Mouse (Mus musculus) embryonic facial prominence, embryonic 14.5 days (tissue): ENCODE data around the gene Map4k4. TPM values are rescaled to one million over a fixed set of nuclear protein-coding genes. Genes with fewer than 3 reads are reported as not detected.

ENCODE experiments used
- ATAC-seq: fragments of 200-750 bp; cut with Nextera tagmentation; 2 replicates; pipeline ENCODE4 v1.8.0; 2017; ENCODE audit warnings: low read depth, moderate number of reproducible peaks, moderate TSS enrichment
- DNase-seq: peaks from one replicate; pipeline ENCODE4 v3.0.0-alpha.2; 2015; ENCODE audit warnings: low spot score
- H3K27ac ChIP-seq: fragments of 300-500 bp; sonication (generic); replicated peaks from 2 replicates; pipeline ENCODE4 v1.5.1; 2014; ENCODE audit warnings: low read depth, mild to moderate bottlenecking, low read length, moderate library complexity
- H3K27me3 ChIP-seq: fragments of 300-500 bp; sonication (generic); replicated peaks from 2 replicates; pipeline ENCODE4 v1.6.1; 2014; ENCODE audit warnings: low read length; ENCODE audit not compliant: control insufficient read depth, insufficient read depth
- H3K36me3 ChIP-seq: fragments of 300-500 bp; sonication (generic); 2 replicates; pipeline ENCODE4 v1.6.1; 2014; ENCODE audit warnings: low read length, mixed read lengths; ENCODE audit not compliant: control insufficient read depth, insufficient read depth
- H3K4me1 ChIP-seq: fragments of 300-500 bp; sonication (generic); 2 replicates; pipeline ENCODE4 v1.6.1; 2014; ENCODE audit warnings: antibody characterized with exemption, low read length; ENCODE audit not compliant: control insufficient read depth, insufficient read depth
- H3K4me2 ChIP-seq: fragments of 300-500 bp; sonication (generic); 2 replicates; pipeline ENCODE4 v1.6.1; 2014; ENCODE audit warnings: low read depth, mild to moderate bottlenecking, low read length, moderate library complexity, mixed read lengths
- H3K4me3 ChIP-seq: fragments of 300-500 bp; sonication (generic); 2 replicates; pipeline ENCODE4 v1.5.1; 2014; ENCODE audit warnings: low read depth, mild to moderate bottlenecking, low read length
- H3K9ac ChIP-seq: fragments of 300-500 bp; sonication (generic); 2 replicates; pipeline ENCODE4 v1.6.1; 2014; ENCODE audit warnings: low read depth, mild to moderate bottlenecking, low read length, moderate library complexity, mixed read lengths
- H3K9me3 ChIP-seq: fragments of 300-500 bp; sonication (generic); 2 replicates; pipeline ENCODE4 v1.6.1; 2016; ENCODE audit warnings: low read length; ENCODE audit not compliant: control insufficient read depth
- WGBS: fragments of 180-500 bp; shearing (Covaris S2); extraction: QIAGEN DNeasy Blood & Tissue Kit; methylation state at CpG from one replicate; pipeline ENCODE4 v1.1.7; 2014; 5-methylcytosine and 5-hydroxymethylcytosine counted together
- polyA plus RNA-seq: library from polyadenylated mRNA; unstranded; fragments of >200 nt; fragmentation: Nextera tagmentation; extraction: Ambion mirVana; gene quantifications from 2 replicates; pipeline ENCODE4 v1.2.1, GENCODE M21; 2014

Gene Map4k4
- polyA plus RNA-seq, 1 experiment from 2014 or later = 27.8 TPM

DNA sequence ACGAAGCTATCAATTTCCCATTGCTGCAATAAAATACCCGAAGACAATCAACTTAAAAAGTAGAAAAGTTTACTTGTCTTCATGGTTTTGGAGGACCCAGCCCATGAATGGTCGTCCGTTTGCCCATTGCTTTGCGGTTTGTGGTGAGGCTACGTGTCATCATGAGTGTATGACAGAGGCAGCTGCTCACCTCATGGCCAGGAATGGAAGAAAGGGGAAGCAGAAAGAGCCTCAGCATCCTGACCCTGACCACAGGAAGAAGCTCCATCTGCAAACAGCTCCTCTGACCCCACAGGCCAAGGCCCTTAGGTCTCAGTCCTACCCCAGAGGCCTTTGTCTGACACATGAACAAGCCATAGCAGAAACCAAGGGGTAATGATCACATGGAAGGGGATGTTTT is 150.4 kb downstream of the Map4k4 start:
- ATAC-seq (no peak), DNase-seq (no peak)
- Histone ChIP-seq H3K9me3 (no peaks in the 10 kb centered on the region), H3K9ac (no peak overlapping the region), H3K27ac (no peak overlapping the region), H3K4me1 (no peaks in the 10 kb centered on the region), H3K4me3 (no peak overlapping the region), H3K27me3 (no peaks in the 10 kb centered on the region), H3K36me3 (no peaks in the 10 kb centered on the region), H3K4me2 (no peak overlapping the region)
- 84% methylated on average over 6 of the region's 6 CpGs for WGBS

GRCm38 (mm10) chr1:40052156-40052555 is 151.4 kb downstream of the Map4k4 start:
- no peak overlapping the region for H3K27ac ChIP-seq
- no peaks in the 10 kb centered on the region for H3K36me3 ChIP-seq
- H3K9me3 ChIP-seq = no peaks in the 10 kb centered on the region
- no peak overlapping the region for H3K9ac ChIP-seq
- H3K4me2 ChIP-seq = no peak overlapping the region
- no peaks in the 10 kb centered on the region for H3K4me1 ChIP-seq
- H3K27me3 ChIP-seq = no peaks in the 10 kb centered on the region
- WGBS = 44% methylated on average over 8 of the region's 8 CpGs
- no peak for DNase-seq
- no peak overlapping the region for H3K4me3 ChIP-seq
- ATAC-seq = no peak

DNA sequence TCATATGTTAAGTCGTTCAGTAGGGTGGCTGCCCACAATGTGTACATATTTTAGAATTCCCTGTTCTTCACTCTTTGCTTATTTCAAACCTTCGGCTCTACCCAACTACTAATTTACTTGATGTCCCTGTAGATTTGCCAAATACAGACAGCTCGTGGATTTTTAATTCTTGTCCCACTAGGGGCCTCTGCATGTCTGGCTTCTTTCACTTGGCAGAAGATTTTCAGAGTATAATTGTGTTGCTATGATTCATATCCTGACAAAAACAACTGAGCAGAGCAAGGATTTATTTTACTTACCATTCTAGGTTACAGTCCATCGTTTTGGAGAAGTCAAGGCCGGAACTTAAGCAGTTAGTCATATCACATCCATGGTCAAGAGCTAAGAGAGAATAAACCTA is 152.4 kb downstream of the Map4k4 start:
- no peak for DNase-seq
- Histone ChIP-seq H3K4me1 (no peaks in the 10 kb centered on the region), H3K9me3 (no peaks in the 10 kb centered on the region), H3K4me2 (no peak overlapping the region), H3K27me3 (no peaks in the 10 kb centered on the region), H3K4me3 (no peak overlapping the region), H3K27ac (no peak overlapping the region), H3K9ac (no peak overlapping the region), H3K36me3 (no peaks in the 10 kb centered on the region)
- 80% methylated on average over 5 of the region's 5 CpGs for WGBS
- no peak for ATAC-seq

GRCm38 (mm10) chr1:40055051-40055450 is 154.3 kb downstream of the Map4k4 start:
- no peaks in the 10 kb centered on the region for H3K36me3 ChIP-seq
- ATAC-seq (no peak), DNase-seq (no peak)
- no peaks in the 10 kb centered on the region for H3K4me1 ChIP-seq
- H3K27me3 ChIP-seq = no peaks in the 10 kb centered on the region
- H3K9me3 ChIP-seq = no peaks in the 10 kb centered on the region
- no peak overlapping the region for H3K4me2 ChIP-seq
- no peak overlapping the region for H3K4me3 ChIP-seq
- WGBS = 76% methylated on average over 7 of the region's 7 CpGs
- no peak overlapping the region for H3K9ac ChIP-seq
- H3K27ac ChIP-seq = no peak overlapping the region

DNA sequence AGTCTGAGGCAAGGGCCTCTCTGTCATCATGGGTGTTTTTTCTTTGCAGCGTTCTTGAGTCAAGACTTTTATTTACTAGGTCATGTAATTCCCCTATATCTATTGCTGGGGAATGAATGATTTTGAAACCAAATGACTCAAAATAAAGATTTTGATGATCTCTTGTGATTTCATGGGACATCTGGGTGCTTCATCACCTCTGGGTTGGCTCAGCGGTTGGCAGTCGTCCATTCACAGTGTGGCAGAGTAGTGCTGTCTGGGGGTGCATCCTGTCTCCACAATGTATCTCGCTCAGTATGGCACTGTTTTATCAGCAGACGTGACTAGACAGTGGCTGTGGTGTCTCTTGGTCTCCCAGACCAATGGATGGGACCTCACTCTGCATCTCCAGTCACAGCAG is 155.2 kb downstream of the Map4k4 start:
- Histone ChIP-seq H3K4me1 (no peaks in the 10 kb centered on the region), H3K27ac (no peak overlapping the region), H3K4me2 (no peak overlapping the region), H3K36me3 (no peaks in the 10 kb centered on the region), H3K9me3 (no peaks in the 10 kb centered on the region), H3K4me3 (no peak overlapping the region), H3K27me3 (no peaks in the 10 kb centered on the region), H3K9ac (no peak overlapping the region)
- no peak for DNase-seq
- no peak for ATAC-seq
- 78% methylated on average over 5 of the region's 5 CpGs for WGBS

DNA sequence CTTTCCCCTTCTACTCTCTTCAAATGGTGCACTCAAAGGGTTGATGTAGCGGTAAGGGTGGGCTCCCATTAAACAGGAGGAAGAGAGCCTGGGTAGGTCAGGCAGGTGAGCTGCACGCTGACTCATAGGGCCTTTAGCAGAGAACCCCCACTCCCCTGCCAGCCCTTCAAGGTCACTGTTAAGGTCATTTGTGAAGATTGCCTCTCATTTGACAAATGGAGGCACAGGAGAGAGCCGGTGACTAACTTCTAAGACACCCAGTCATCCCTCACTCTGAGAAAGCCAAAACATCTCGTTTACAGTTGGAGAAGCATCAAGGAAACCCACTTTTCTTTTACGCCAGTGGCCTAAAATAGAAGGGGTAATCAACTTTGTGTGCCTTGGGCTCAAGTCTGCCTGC is 156.6 kb downstream of the Map4k4 start:
- no peak for ATAC-seq

DNA sequence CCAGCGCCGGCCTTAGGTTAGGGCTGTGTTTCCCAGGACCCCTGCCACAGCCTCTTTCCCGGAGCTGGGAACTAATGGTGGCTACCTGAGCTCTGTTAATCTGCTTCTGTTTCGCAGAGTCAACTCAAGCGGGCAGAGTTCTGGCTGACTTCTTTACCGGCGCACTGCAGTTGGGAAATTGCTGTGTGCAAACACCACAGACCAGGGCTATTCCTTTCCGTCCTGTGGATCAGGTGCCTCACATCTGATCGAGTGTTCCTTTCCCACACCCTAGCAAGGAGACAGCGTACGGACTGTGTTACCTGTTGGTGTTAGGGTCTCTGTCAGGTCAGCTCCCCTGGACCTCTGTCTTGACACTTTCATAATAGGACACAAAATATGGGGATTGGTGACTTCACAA is 157.3 kb downstream of the Map4k4 start:
- Histone ChIP-seq H3K4me2 (no peak overlapping the region), H3K4me3 (no peak overlapping the region), H3K36me3 (no peaks in the 10 kb centered on the region), H3K27ac (no peak overlapping the region), H3K9ac (no peak overlapping the region), H3K27me3 (no peaks in the 10 kb centered on the region), H3K4me1 (no peaks in the 10 kb centered on the region), H3K9me3 (no peaks in the 10 kb centered on the region)
- DNase-seq (no peak), ATAC-seq (no peak)
- 48% methylated on average over 11 of the region's 11 CpGs for WGBS

More for the DNA sequence above, 156.6 kb downstream of the Map4k4 start:
- no peaks in the 10 kb centered on the region for H3K4me1 ChIP-seq
- no peak overlapping the region for H3K4me3 ChIP-seq
- H3K9me3 ChIP-seq = no peaks in the 10 kb centered on the region
- no peak overlapping the region for H3K4me2 ChIP-seq
- no peaks in the 10 kb centered on the region for H3K27me3 ChIP-seq
- no peaks in the 10 kb centered on the region for H3K36me3 ChIP-seq
- no peak for DNase-seq
- WGBS = 74% methylated on average over 5 of the region's 5 CpGs
- no peak overlapping the region for H3K27ac ChIP-seq
- no peak overlapping the region for H3K9ac ChIP-seq

DNA sequence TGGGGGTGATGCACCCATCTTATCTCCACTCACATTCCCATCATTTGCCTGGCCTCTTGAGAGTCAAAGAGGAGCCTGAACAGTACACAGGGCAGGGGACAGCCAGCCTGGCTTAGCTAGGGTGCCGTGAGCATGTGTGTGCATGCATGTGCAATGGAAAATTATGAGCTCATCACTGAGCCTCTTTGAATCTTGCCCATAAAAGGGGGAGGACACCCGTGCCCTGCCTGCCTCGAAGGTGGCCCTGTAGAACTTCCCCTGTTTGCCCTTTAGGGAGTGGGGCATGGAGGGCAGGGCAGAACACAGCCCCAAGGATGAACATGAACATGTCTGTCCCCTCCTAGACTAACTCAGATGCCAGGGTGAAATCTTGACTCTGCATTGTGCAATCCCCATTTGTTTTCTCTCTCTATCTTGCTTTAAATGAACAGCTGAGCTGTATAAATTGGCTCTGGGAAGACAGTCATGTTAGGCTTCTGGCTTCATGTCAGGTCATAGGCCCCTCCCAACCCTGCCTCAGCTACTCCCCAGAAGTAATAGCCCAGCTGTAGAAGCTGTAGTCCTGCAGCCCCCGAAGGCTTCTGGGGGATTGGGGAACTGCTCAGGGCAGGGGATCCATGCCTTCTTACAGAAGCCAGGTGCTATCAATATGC is 158.5 kb downstream of the Map4k4 start:
- WGBS = 78% methylated on average over 4 of the region's 4 CpGs
- Histone ChIP-seq H3K27me3 (no peaks in the 10 kb centered on the region), H3K27ac (no peak overlapping the region), H3K36me3 (no peaks in the 10 kb centered on the region), H3K4me2 (no peak overlapping the region), H3K4me3 (no peak overlapping the region), H3K9ac (no peak overlapping the region), H3K4me1 (no peaks in the 10 kb centered on the region), H3K9me3 (no peaks in the 10 kb centered on the region)
- DNase-seq (no peak), ATAC-seq (no peak)

DNA sequence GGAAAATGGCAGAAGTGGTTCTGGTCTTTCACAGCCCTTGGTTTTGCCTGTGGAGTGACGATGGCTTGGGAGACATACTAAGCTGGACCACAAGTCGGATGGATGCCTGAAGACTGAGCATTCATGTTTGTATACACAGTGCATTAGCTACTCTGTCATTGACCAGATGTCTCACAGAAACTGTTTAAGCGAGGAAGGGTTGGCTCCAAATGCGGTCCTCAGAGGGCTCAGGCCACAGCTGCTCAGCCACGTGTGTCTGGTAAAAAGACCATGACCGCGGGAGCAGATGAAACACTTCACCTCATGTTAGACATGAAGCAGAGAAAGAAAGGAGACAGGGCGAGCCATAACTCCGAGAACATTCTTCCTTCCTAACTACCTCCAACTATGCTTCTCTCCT is 160.6 kb downstream of the Map4k4 start:
- Histone ChIP-seq H3K36me3 (no peaks in the 10 kb centered on the region), H3K9me3 (no peaks in the 10 kb centered on the region), H3K4me2 (no peak overlapping the region), H3K4me1 (no peaks in the 10 kb centered on the region), H3K27me3 (no peaks in the 10 kb centered on the region), H3K4me3 (no peak overlapping the region), H3K9ac (no peak overlapping the region), H3K27ac (no peak overlapping the region)
- WGBS = 72% methylated on average over 9 of the region's 9 CpGs
- DNase-seq = peak; percentile 24
- ATAC-seq = no peak
